Mouse (Mus musculus) retina, adult 2 months (tissue): ENCODE measurements around the gene Fubp1.

Experiments
- DNase-seq: peaks from one replicate; pipeline ENCODE4 v3.0.0-alpha.2; 2012; ENCODE audit warnings: low read depth, low spot score

Gene Fubp1

GRCm38 (mm10) chr3:152275008-152275407, 64.8 kb downstream of the Fubp1 start:
- no peak for DNase-seq

DNA sequence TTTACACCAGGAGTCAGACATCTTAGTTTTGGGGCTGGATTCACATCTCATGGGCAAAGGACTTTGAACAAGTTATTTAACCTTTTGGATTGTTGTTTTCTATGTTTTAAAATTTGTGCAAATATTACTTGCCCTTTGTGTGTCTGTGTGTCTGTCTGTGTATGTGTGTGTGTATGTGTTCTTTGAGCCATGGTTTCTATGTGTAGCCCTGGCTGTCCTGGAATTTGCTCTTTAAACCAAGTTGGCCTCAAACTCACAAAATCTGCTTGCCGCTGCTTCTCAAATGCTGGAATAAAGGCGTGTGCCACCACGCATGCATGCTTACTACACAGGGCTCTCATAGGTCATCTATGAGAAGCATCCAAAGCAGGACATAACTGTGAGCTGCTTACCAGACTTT, 66.7 kb downstream of the Fubp1 start:
- DNase-seq: no peak

GRCm38 (mm10) chr3:152277912-152278311, 67.7 kb downstream of the Fubp1 start:
- no peak for DNase-seq

GRCm38 (mm10) chr3:152278431-152278830, 68.2 kb downstream of the Fubp1 start:
- DNase-seq: no peak

GRCm38 (mm10) chr3:152282126-152282525, 71.9 kb downstream of the Fubp1 start:
- no peak for DNase-seq

DNA sequence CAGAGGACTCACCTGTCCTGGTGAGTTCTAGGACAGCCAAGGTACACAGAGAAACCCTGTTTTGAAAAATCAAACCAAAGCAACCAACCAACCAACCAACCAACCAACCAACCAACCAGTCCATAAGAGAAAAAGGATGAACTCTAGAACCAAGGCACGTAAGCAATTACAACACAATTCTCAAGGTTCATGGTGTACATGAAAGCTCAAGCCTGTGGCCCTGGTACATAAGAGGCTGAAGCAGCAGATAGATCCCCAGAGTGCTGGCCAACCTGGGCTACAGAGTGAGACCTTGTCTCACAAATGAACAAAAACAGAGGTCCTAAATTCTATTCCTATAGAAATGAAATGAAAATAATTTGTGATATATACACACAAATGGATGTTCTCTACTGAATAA, 74.1 kb downstream of the Fubp1 start:
- DNase-seq: no peak

- no peak for DNase-seq
Observed at GRCm38 (mm10) chr3:152284759-152285158, 74.5 kb downstream of the Fubp1 start.
